Mouse (Mus musculus): ENCODE measurements at regions not wholly inside any gene's neighbourhood (a gene's known extent, or its start where the extent isn't known, plus 50 kb on each side); places are given as distances from the start of the nearest gene placed in this dataset.

DNA sequence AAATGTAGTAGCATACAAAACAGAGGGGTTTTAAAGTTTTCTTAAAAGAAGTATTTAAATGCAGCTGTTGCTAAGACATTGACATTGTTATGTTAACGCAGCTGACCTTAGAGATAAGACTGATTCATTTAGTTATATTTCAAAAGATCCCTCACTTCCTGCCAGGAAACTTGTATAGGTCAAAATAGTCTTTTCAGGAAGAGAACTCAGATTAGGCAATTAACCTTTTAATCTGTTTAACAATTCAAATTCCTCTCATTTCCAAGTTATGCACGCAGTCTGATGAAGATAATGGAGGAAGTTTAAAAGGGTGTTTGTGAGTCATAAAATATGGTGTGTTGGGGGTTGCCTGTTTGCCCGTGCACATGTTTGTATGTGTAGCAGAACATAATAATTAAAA is 448.5 kb downstream of the Tmtc2 start:
- H3K4me3 ChIP-seq (replicated peaks; ENCODE audit: low read depth, low read length): no peak overlapping the region
- no peaks in the 10 kb centered on the region for H3K36me3 ChIP-seq (ENCODE audit: insufficient read depth, low read length)
- H3K27me3 ChIP-seq (ENCODE audit: insufficient read depth, low read length): no peaks in the 10 kb centered on the region
- no peak for TF ChIP-seq CTCF (IDR thresholded peaks at IDR 0.05; ENCODE audit: low read depth)
- H3K9me3 ChIP-seq (replicated peaks; ENCODE audit: low read length): no peaks in the 10 kb centered on the region
- DNase-seq (ENCODE audit: low spot score): peak; percentile 75
- H3K4me1 ChIP-seq (replicated peaks; ENCODE audit: insufficient read depth, low read length): no peaks in the 10 kb centered on the region
- no peak overlapping the region for H3K27ac ChIP-seq
- WGBS: 45% methylated on average over 3 of the region's 3 CpGs
- ATAC-seq (replicated peaks; ENCODE audit: low FRiP score, low read depth): no peak
- no peak overlapping the region for H3K9ac ChIP-seq (ENCODE audit: low read depth, low read length)
- H3K4me2 ChIP-seq (ENCODE audit: low read length): no peak overlapping the region

DNA sequence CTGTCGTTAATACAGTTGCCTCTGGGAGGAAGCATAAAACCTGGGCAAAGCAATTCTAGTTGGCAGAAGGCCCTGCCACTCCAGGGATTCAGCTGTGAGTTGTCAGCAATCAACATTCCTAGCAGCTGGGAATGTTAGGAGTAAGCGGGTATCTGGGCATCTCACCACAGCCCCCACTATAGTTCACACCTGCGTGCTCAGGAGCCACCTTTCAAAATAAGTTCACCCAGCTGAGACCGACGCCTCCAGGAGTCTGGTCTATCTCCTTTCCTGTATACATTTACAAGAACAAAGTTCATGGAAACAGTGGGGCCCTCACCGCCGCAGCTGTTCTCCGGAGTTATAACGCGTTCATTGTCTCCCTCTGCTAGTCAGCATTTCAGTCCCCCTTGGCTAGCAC is 454.0 kb downstream of the Tmtc2 start:
- ATAC-seq (replicated peaks; ENCODE audit: low FRiP score, low read depth): no peak; the same call in 1 of the 2 replicates
- no peaks in the 10 kb centered on the region for H3K4me1 ChIP-seq (replicated peaks; ENCODE audit: insufficient read depth, low read length)
- no peaks in the 10 kb centered on the region for H3K27me3 ChIP-seq (ENCODE audit: insufficient read depth, low read length)
- no peak overlapping the region for H3K4me3 ChIP-seq (replicated peaks; ENCODE audit: low read depth, low read length)
- no peak overlapping the region for H3K4me2 ChIP-seq (ENCODE audit: low read length)
- H3K27ac ChIP-seq: no peak overlapping the region
- no peak for TF ChIP-seq CTCF (IDR thresholded peaks at IDR 0.05; ENCODE audit: low read depth)
- 48% methylated on average over 10 of the region's 10 CpGs for WGBS
- no peak for DNase-seq (ENCODE audit: low spot score)
- no peaks in the 10 kb centered on the region for H3K36me3 ChIP-seq (ENCODE audit: insufficient read depth, low read length)
- H3K9ac ChIP-seq (ENCODE audit: low read depth, low read length): no peak overlapping the region
- H3K9me3 ChIP-seq (replicated peaks; ENCODE audit: low read length): no peaks in the 10 kb centered on the region

DNA sequence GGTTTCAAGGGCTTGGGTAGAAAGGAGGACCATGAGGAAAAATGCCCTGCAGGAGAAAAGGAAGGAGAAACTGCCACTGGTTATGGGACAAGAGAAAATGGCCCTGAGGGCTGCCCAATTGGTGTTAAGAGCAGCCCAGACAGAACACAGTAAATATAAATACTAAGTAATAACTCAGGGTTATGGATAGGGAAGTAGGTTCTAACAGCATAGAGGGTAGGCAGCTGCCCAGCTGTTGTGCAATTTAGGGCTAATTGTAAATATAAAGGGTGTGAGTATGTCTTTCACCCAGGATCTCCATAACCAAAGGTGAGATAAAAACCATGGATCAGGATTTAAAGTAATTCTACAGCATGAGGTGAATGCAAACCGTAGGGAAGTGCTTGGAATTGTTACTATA is 458.1 kb downstream of the Tmtc2 start:
- Histone ChIP-seq H3K27me3 (ENCODE audit: insufficient read depth, low read length) (no peaks in the 10 kb centered on the region), H3K4me3 (replicated peaks; ENCODE audit: low read depth, low read length) (no peak overlapping the region), H3K4me1 (replicated peaks; ENCODE audit: insufficient read depth, low read length) (no peaks in the 10 kb centered on the region), H3K27ac (no peak overlapping the region), H3K4me2 (ENCODE audit: low read length) (no peak overlapping the region), H3K9me3 (replicated peaks; ENCODE audit: low read length) (no peaks in the 10 kb centered on the region), H3K36me3 (ENCODE audit: insufficient read depth, low read length) (no peaks in the 10 kb centered on the region), H3K9ac (ENCODE audit: low read depth, low read length) (no peak overlapping the region)
- ATAC-seq (replicated peaks; ENCODE audit: low FRiP score, low read depth) (no peak), DNase-seq (ENCODE audit: low spot score) (no peak)
- WGBS: 93% methylated on average over 1 of the region's 1 CpGs
- no peak for TF ChIP-seq CTCF (IDR thresholded peaks at IDR 0.05; ENCODE audit: low read depth)

DNA sequence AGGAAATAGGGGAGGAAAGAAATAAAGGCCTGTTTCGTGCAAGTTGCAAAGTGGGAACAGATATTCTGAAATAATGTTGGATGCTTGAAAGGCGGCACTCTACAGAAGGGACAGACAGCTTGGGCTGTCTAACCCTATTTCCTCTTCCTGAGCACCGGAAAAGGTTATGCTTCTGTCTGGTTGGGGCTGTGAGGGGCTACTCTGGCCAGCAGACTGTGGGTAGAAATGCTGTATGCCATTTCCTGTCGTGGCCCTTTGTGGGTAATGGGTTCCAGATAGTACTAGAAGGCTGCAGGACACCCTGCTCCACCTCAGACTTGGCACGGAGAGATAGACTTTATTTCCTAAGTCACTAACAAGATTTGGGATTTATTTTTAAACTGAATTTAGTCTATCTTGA is 459.3 kb downstream of the Tmtc2 start:
- no peaks in the 10 kb centered on the region for H3K4me1 ChIP-seq (replicated peaks; ENCODE audit: insufficient read depth, low read length)
- no peaks in the 10 kb centered on the region for H3K9me3 ChIP-seq (replicated peaks; ENCODE audit: low read length)
- no peak overlapping the region for H3K27ac ChIP-seq
- ATAC-seq (replicated peaks; ENCODE audit: low FRiP score, low read depth): no peak
- H3K27me3 ChIP-seq (ENCODE audit: insufficient read depth, low read length): no peaks in the 10 kb centered on the region
- no peak overlapping the region for H3K4me2 ChIP-seq (ENCODE audit: low read length)
- H3K4me3 ChIP-seq (replicated peaks; ENCODE audit: low read depth, low read length): no peak overlapping the region
- H3K36me3 ChIP-seq (ENCODE audit: insufficient read depth, low read length): no peaks in the 10 kb centered on the region
- WGBS: 77% methylated on average over 5 of the region's 5 CpGs
- no peak for TF ChIP-seq CTCF (IDR thresholded peaks at IDR 0.05; ENCODE audit: low read depth)
- no peak overlapping the region for H3K9ac ChIP-seq (ENCODE audit: low read depth, low read length)
- no peak for DNase-seq (ENCODE audit: low spot score)

DNA sequence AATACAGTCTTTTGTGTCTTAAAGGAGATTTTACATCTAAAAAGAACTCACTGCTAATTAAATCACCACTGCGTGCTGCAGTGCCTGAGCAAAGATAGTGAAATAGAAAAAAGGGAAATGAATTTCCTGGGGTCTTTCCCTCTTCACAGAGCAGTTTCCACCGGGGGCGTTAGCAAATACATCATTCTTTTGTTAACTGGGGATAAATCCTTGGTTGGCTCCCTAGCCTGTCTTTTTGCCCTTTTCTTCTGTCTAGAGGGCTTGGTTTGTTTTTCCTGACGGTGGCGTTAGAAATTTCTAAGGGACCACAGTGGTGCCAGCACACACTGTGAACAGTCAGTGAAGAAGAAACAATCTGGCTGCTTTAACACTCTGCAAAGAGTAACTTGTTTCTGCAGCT is 464.0 kb downstream of the Tmtc2 start:
- no peak overlapping the region for H3K27ac ChIP-seq
- WGBS: 33% methylated on average over 5 of the region's 5 CpGs
- ATAC-seq (replicated peaks; ENCODE audit: low FRiP score, low read depth) (no peak), DNase-seq (ENCODE audit: low spot score) (no peak)
- H3K4me3 ChIP-seq (replicated peaks; ENCODE audit: low read depth, low read length): no peak overlapping the region
- H3K4me1 ChIP-seq (replicated peaks; ENCODE audit: insufficient read depth, low read length): no peaks in the 10 kb centered on the region
- no peak overlapping the region for H3K4me2 ChIP-seq (ENCODE audit: low read length)
- H3K9ac ChIP-seq (ENCODE audit: low read depth, low read length): no peak overlapping the region
- no peaks in the 10 kb centered on the region for H3K9me3 ChIP-seq (replicated peaks; ENCODE audit: low read length)
- TF ChIP-seq CTCF (IDR thresholded peaks at IDR 0.05; ENCODE audit: low read depth): no peak
- no peaks in the 10 kb centered on the region for H3K36me3 ChIP-seq (ENCODE audit: insufficient read depth, low read length)
- H3K27me3 ChIP-seq (ENCODE audit: insufficient read depth, low read length): no peaks in the 10 kb centered on the region

DNA sequence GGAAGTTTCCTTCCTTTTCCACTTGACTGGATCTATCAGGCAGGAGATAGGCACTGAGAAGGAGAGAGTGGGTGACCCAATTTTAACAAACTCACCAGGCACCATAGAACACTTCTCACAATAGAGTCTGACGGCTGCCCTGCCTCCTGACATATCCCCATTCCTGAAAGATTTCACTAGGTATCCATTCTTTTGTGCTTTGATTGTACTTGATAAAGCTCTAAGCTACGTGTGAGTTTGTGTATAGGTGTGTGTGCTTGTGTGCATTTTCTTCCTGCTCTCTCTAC is 477.3 kb downstream of the Tmtc2 start:
- Histone ChIP-seq H3K9ac (ENCODE audit: low read depth, low read length) (no peak overlapping the region), H3K27ac (no peak overlapping the region), H3K36me3 (ENCODE audit: insufficient read depth, low read length) (no peaks in the 10 kb centered on the region), H3K9me3 (replicated peaks; ENCODE audit: low read length) (no peaks in the 10 kb centered on the region), H3K4me1 (replicated peaks; ENCODE audit: insufficient read depth, low read length) (no peaks in the 10 kb centered on the region), H3K4me2 (ENCODE audit: low read length) (no peak overlapping the region), H3K4me3 (replicated peaks; ENCODE audit: low read depth, low read length) (no peak overlapping the region), H3K27me3 (ENCODE audit: insufficient read depth, low read length) (no peaks in the 10 kb centered on the region)
- ATAC-seq (replicated peaks; ENCODE audit: low FRiP score, low read depth) (no peak), DNase-seq (ENCODE audit: low spot score) (no peak)
- WGBS: 80% methylated on average over 2 of the region's 2 CpGs
- TF ChIP-seq CTCF (IDR thresholded peaks at IDR 0.05; ENCODE audit: low read depth): no peak

DNA sequence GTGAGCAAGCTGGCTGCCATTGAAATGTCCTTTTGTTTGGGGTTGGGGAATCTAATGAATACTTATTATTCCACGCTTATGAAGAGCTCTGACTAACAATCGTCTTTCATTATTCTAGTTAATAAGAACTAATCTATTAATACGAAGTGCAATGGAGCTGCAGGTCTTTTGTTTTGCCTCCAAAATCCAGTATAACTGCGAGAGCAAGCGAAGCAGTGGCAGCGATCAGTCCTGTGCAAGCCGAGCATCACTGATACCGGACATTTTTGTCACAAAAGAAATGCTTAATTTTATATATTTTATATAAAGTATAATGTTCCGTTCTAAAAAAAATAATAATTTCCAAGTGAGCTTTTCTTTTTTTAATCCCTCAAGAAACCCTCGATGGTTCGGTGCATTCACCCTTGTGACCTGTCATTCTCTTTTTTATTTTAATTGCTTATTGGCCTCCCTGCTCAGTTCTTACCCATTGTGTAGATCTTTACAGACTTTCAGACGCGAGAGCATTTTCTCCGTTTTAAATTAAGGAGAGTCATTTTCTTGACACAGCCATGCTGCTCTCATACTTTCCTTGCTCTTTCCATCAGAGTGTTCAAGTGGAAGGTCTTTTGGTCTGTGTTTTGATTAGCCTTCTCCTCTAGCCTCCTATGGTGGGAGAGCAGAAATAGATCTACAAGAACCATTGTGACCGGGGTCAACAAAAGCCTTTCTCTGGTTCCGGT is 477.8 kb downstream of the Tmtc2 start:
- Histone ChIP-seq H3K27ac (no peak overlapping the region), H3K4me2 (ENCODE audit: low read length) (no peak overlapping the region), H3K4me3 (replicated peaks; ENCODE audit: low read depth, low read length) (no peak overlapping the region), H3K9ac (ENCODE audit: low read depth, low read length) (no peak overlapping the region), H3K9me3 (replicated peaks; ENCODE audit: low read length) (no peaks in the 10 kb centered on the region), H3K27me3 (ENCODE audit: insufficient read depth, low read length) (no peaks in the 10 kb centered on the region), H3K36me3 (ENCODE audit: insufficient read depth, low read length) (no peaks in the 10 kb centered on the region), H3K4me1 (replicated peaks; ENCODE audit: insufficient read depth, low read length) (no peaks in the 10 kb centered on the region)
- WGBS: 85% methylated on average over 16 of the region's 16 CpGs
- no peak for TF ChIP-seq CTCF (IDR thresholded peaks at IDR 0.05; ENCODE audit: low read depth)
- DNase-seq (ENCODE audit: low spot score) (no peak), ATAC-seq (replicated peaks; ENCODE audit: low FRiP score, low read depth) (no peak)
